Mouse (Mus musculus): Measurements from ENCODE around the gene Plagl1.

- TF ChIP-seq CTCF (IDR thresholded peaks at IDR 0.05; ENCODE audit: extremely low read depth, insufficient read depth, insufficient read length, insufficient replicate concordance) (no peak), POLR2A (IDR thresholded peaks at IDR 0.05; ENCODE audit: low read depth, low read length) (no peak)
These were observed 43.5 kb downstream of the Plagl1 start for GRCm38 (mm10) chr10:13103838-13104237.

Measured in spleen, adult 2 months (tissue).